Mouse (Mus musculus) liver, embryonic 14.5 days (tissue): Measurements from ENCODE around the gene Gm13030.
A peak's percentile ranks its signal among the peaks of the same experiment; 100 is the strongest.

ENCODE experiments used
- CTCF ChIP-seq: IDR thresholded peaks from 2 replicates; pipeline ENCODE4 v1.5.1; 2016; ENCODE audit warnings: antibody characterized with exemption, low read depth, control low read depth
- EP300 ChIP-seq: IDR thresholded peaks from 2 replicates; pipeline ENCODE4 v1.6.1; 2016; ENCODE audit warnings: antibody characterized with exemption, low read depth

DNA sequence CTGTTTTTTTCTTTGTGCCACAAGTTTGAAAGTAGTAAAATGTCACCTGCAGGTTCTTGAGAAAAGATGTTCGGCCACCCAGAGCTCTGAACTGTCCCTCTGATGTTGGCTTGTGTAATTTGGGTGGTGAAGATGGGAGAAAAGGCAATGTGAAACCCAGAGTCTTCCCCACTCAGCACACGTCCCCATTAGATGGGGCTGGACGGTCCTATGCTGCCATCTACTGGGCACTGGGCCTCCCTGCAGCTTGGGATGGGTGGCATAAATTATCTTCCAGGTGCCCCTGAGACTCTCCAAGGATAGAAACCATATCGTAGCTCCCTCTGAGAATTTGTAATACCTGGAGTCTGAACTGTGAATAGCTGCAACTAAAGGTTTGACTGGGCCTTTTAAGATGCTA, 22.3 kb downstream of the Gm13030 start:
- peak; percentile 94 for TF ChIP-seq CTCF
- no peak for TF ChIP-seq EP300
